Mouse (Mus musculus) liver, embryonic 11.5 days (tissue): ENCODE results near the gene Zfp697. TPM values are rescaled to one million over a fixed set of nuclear protein-coding genes. Genes with fewer than 3 reads are reported as not detected.
"Not testable (repeated sequence)": the region's sequence is repeated elsewhere in the genome, so short reads cannot be mapped to it uniquely, and the experiment has no call there.

Experiments
- ATAC-seq: fragments of 200-750 bp; cut with Nextera tagmentation; replicated peaks from 2 replicates; pipeline ENCODE4 v1.8.0; 2017; ENCODE audit warnings: moderate number of reproducible peaks, mild to moderate bottlenecking, moderate TSS enrichment, moderate library complexity; ENCODE audit not compliant: low FRiP score
- DNase-seq: peaks from one replicate; pipeline ENCODE4 v3.0.0-alpha.2; 2017; ENCODE audit warnings: low spot score
- H3K27ac ChIP-seq: fragments of 300-500 bp; sonication (generic); 2 replicates; pipeline ENCODE4 v1.5.1; 2014; ENCODE audit warnings: mild to moderate bottlenecking, low read depth, low read length, control low read depth
- H3K27me3 ChIP-seq: fragments of 300-500 bp; sonication (generic); replicated peaks from 2 replicates; pipeline ENCODE4 v1.6.1; 2014; ENCODE audit warnings: low read length, mixed read lengths; ENCODE audit not compliant: control insufficient read depth, insufficient read depth
- H3K36me3 ChIP-seq: fragments of 300-500 bp; sonication (generic); 2 replicates; pipeline ENCODE4 v1.6.1; 2014; ENCODE audit warnings: mild to moderate bottlenecking, low read length, moderate library complexity, mixed read lengths; ENCODE audit not compliant: control insufficient read depth, insufficient read depth
- H3K4me1 ChIP-seq: fragments of 300-500 bp; sonication (generic); replicated peaks from 2 replicates; pipeline ENCODE4 v1.6.1; 2014; ENCODE audit warnings: low read length, mixed read lengths; ENCODE audit not compliant: control insufficient read depth, insufficient read depth
- H3K4me2 ChIP-seq: fragments of 300-500 bp; sonication (generic); 2 replicates; pipeline ENCODE4 v1.6.1; 2014; ENCODE audit warnings: mild to moderate bottlenecking, control low read depth, moderate library complexity
- H3K4me3 ChIP-seq: fragments of 300-500 bp; sonication (generic); 2 replicates; pipeline ENCODE4 v1.5.1; 2014; ENCODE audit warnings: low read depth, low read length, control low read depth
- H3K9ac ChIP-seq: fragments of 300-500 bp; sonication (generic); 2 replicates; pipeline ENCODE4 v1.6.1; 2014; ENCODE audit warnings: low read depth, low read length, control low read depth
- H3K9me3 ChIP-seq: fragments of 300-500 bp; sonication (generic); 2 replicates; pipeline ENCODE4 v1.6.1; 2016; ENCODE audit warnings: low read length, inconsistent platforms, mixed read lengths; ENCODE audit not compliant: control insufficient read depth
- WGBS: fragments of 180-500 bp; shearing (Covaris S2); extraction: QIAGEN DNeasy Blood & Tissue Kit; methylation state at CpG from one replicate; pipeline ENCODE4 v1.1.7; 2014; 5-methylcytosine and 5-hydroxymethylcytosine counted together
- polyA plus RNA-seq: library from polyadenylated mRNA; unstranded; fragments of >200 nt; fragmentation: Nextera tagmentation; extraction: Ambion mirVana; gene quantifications from 2 replicates; pipeline ENCODE4 v1.2.1, GENCODE M21; 2014

Zfp697 gene
- polyA plus RNA-seq, 1 experiment from 2014 or later: 5.7 TPM

DNA sequence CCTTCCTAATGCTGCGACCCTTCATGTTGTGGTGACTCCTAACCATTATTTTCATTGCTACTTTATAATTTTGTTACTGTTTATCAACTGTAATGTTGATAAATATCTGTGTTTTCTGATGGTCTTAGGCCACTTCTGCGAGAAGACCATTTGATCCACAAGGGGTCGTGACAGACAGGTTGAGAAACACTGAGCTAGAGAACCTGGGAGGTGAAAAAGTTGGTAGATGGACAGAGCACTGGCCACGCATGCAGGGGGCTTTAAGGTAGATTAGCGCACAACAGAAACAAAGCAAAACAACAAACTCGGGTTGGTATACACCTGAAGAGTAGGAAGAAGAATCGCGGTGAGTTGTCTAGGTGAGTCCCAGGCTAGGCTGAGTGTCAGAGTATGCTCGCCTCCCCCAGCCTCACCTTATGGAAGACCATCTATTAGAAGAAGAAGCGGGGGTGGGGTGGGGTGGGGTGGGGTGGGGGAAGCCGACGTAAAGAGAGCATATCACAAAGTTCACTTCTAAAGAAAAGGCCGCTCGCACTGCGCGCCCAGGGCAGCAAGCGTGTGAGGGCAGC lies 500 bp upstream of the Zfp697 start:
- H3K27me3 ChIP-seq: peaks cover 19% of the 10 kb centered on the region
- no peak overlapping the region for H3K27ac ChIP-seq
- H3K36me3 ChIP-seq: no peaks in the 10 kb centered on the region
- H3K4me2 ChIP-seq: peak overlapping the region; percentile 68
- ATAC-seq (peak; percentile 11; the same call in 1 of the 2 replicates), DNase-seq (no peak)
- no peaks in the 10 kb centered on the region; the same call in 1 of the 2 replicates for H3K4me1 ChIP-seq
- 7% methylated on average over 17 of the region's 17 CpGs for WGBS
- peak overlapping the region; percentile 70 for H3K4me3 ChIP-seq
- H3K9ac ChIP-seq: peak overlapping the region; percentile 68
- no peaks in the 10 kb centered on the region for H3K9me3 ChIP-seq

DNA sequence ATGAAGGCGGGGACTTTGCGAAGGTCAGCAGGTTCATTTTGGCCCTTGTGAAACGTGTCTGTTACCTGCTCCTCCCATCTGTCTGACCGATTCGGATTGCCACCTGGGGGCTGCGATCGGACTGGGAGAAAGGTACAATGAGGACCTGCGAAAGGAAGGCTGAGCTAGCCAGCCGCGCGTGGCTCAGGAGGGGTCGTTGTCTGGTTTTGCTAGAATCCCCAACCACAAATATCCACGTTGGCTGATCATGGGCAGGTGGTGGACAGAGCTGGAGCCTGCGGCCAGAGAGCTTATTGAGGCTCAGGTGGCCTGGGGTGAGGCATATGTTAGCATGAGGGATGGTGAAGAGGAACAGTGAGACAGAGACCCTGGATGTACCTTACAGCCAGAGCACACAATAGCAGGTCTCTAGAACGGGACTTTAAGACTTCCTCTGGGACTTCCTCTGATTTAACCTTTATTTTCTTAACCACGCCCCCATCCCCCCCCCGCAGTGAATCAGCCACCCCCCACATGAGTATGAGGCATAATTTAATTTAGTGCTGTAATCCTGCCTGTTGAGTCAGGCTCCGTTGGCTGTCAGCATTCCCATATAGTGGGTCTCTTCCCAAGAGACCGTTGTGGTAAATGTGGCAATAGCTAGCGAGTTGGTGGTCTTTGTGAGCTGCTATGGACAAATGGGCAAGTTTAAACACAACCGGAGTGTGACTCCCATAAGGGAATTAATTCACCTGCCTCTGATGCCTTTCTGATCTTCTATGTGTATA lies 946 bp downstream of the Zfp697 start:
- Histone ChIP-seq H3K9me3 (no peaks in the 10 kb centered on the region), H3K27ac (no peak overlapping the region), H3K4me3 (peak overlapping the region; percentile 70), H3K4me1 (no peaks in the 10 kb centered on the region; the same call in 1 of the 2 replicates), H3K36me3 (no peaks in the 10 kb centered on the region), H3K9ac (peak overlapping the region; percentile 68), H3K27me3 (peaks cover 19% of the 10 kb centered on the region), H3K4me2 (peak overlapping the region; percentile 68)
- peak; percentile 12; the same call in 1 of the 2 replicates for ATAC-seq
- DNase-seq: no peak
- WGBS: 12% methylated on average over 21 of the region's 21 CpGs

DNA sequence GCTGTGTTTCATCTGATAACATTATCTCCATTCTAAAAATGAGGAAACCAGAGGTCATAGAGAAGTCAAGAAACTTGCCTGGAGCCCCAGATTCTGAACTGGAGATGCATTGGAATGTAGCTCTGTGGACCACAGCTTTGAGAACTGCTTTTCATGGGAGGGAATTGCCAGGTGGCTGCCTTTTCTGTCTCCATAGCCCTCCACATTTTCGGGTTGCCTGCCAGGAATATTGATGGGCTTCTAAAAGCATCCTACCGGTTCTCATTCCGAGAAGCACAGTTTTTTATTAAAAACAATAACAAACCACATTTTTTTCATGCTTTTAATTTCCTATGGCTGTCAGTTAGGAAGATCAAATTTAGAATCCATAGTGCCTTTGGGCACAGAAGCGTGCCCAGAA lies 4.8 kb downstream of the Zfp697 start:
- Histone ChIP-seq H3K9ac (no peak overlapping the region), H3K27ac (no peak overlapping the region), H3K4me1 (no peaks in the 10 kb centered on the region; the same call in 1 of the 2 replicates), H3K9me3 (no peaks in the 10 kb centered on the region), H3K27me3 (peaks cover 15% of the 10 kb centered on the region), H3K36me3 (no peaks in the 10 kb centered on the region), H3K4me2 (no peak overlapping the region), H3K4me3 (no peak overlapping the region)
- ATAC-seq: no peak
- 77% methylated on average over 4 of the region's 4 CpGs for WGBS
- DNase-seq: no peak

DNA sequence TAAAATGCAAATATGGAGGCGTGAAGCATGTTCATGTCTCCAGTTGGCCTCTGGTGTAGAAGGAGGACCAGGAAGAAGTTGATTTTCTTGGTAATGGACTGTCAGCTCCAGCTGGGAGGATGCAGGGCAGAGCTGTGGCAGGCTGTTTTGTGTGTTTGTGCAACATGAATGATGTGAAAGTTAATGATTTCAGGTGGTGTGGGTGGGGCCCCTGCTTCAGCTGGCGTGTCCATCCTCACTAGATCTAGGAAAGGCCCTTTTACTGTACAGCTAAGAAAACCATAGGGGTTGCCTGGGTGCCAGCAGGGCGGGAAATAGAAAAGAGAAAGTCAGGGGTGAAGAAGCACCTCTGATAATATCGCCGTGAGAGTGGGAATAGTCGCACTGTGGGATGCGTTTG lies 5.5 kb downstream of the Zfp697 start:
- no peaks in the 10 kb centered on the region for H3K36me3 ChIP-seq
- no peaks in the 10 kb centered on the region for H3K9me3 ChIP-seq
- no peak overlapping the region for H3K4me3 ChIP-seq
- WGBS: 79% methylated on average over 7 of the region's 7 CpGs
- peaks cover 8% of the 10 kb centered on the region for H3K27me3 ChIP-seq
- ATAC-seq (no peak), DNase-seq (no peak)
- no peak overlapping the region for H3K9ac ChIP-seq
- H3K4me1 ChIP-seq: no peaks in the 10 kb centered on the region; the same call in 1 of the 2 replicates
- H3K27ac ChIP-seq: no peak overlapping the region
- H3K4me2 ChIP-seq: no peak overlapping the region

DNA sequence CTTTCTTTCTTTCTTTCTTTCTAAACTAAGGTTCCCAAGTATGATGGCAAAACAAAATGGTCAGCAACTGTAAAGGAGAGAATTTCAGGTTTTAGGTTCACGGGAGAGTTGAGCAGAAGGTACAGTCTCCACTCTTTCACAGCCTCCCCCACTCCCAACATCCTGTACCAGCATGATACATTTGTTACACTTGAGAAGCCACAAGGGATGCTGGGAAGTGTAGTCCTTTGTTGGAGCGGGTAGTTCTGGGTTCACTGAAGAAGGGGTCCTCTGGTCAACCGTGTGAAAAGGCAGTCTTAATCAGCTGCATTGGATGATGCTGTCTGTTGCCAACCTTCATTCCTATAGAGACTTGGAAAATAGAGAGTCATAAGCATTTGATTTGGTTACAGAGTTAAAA lies 7.0 kb downstream of the Zfp697 start:
- ATAC-seq: no peak
- Histone ChIP-seq H3K4me2 (no peak overlapping the region), H3K4me1 (no peaks in the 10 kb centered on the region; the same call in 1 of the 2 replicates), H3K27ac (no peak overlapping the region), H3K4me3 (no peak overlapping the region), H3K9me3 (no peaks in the 10 kb centered on the region), H3K9ac (no peak overlapping the region), H3K27me3 (no peaks in the 10 kb centered on the region), H3K36me3 (no peaks in the 10 kb centered on the region)
- 60% methylated on average over 3 of the region's 3 CpGs for WGBS
- no peak for DNase-seq

DNA sequence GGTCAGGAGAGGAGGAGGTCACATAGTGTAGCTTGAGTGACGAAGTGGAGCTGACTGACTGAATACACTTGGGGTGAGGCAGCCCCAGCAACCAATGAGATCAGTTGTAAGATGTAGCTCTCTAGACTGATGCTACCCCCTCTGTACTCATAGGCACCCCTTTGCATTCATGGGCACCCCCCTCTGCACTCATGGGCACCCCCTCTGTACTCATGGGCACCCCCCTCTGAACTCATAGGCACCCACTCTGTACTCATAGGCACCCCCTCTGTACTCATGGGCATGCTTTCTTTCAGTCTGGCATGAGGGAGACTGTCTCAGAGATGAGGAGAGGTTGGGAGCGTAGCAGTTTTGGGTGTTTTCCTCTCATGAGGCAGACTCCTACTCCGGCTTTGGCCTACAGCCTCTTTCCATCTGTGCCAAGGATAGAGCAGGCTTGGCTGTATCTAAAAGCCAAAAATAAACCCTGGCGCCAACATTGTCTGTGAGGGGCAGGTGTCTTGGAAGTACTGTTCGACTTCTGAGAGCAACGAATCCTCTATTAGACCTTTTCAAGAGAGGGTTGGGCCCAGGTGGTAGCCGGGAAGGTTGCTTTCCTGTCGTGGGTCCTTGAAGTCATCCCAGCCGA lies 22.1 kb downstream of the Zfp697 start:
- not testable (repeated sequence) for DNase-seq, H3K27ac ChIP-seq, H3K4me1 ChIP-seq, H3K4me3 ChIP-seq, H3K9ac ChIP-seq, ATAC-seq, H3K27me3 ChIP-seq, H3K4me2 ChIP-seq, H3K9me3 ChIP-seq, H3K36me3 ChIP-seq
- WGBS: 82% methylated on average over 9 of the region's 9 CpGs

DNA sequence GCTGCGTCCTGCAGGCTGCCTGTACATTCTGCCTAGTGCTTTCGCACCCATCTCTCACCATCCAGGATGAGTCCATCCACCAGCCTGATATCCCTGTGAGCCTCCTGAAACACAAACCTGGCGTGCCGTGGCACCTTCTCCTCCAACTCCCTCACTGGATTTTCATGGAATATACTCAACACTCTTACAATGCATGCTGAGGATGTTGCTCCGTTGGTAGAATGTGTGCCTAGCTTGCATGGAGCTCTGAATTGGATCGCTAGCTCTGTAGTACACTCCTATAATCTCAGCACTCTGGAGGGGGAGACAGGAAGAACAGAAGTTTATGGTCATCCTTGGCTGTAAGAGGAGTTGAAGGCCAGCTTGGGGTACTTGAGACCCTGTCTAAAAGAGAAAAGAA lies 23.6 kb downstream of the Zfp697 start:
- not testable (repeated sequence) for H3K27me3 ChIP-seq, H3K36me3 ChIP-seq, H3K4me2 ChIP-seq, DNase-seq, H3K4me1 ChIP-seq, ATAC-seq, H3K9me3 ChIP-seq, H3K4me3 ChIP-seq, H3K9ac ChIP-seq, H3K27ac ChIP-seq
- WGBS: 83% methylated on average over 5 of the region's 6 CpGs

DNA sequence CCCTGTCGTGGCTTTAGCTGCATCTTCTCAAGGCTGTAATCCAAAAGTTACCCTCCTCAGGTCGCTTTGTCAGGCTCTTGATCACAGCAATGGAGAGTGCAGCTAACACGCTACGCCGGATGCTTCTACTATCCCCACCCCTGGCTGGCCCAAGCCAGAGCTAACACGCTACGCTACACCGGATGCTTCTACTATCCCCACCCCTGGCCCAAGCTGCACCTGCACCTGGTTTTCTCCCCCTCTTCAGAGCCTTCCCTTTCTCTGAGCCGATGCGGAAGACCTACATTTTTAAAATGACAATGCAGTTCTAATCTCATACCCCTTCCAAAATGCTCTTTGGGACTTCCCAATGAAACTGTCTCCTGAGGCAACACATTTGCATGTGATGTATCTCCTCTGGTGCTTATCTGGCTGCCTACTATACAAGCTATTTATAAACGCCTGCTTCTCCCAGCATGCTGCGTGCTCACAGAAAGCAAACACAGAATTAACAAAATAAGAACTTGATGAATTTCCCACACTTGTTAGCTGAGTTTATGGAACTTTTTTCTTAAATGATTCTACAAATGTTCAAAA lies 24.4 kb downstream of the Zfp697 start:
- not testable (repeated sequence) for H3K4me1 ChIP-seq, H3K27ac ChIP-seq, H3K36me3 ChIP-seq, H3K27me3 ChIP-seq, DNase-seq, H3K9me3 ChIP-seq, H3K9ac ChIP-seq, ATAC-seq, H3K4me2 ChIP-seq, H3K4me3 ChIP-seq
- WGBS: 67% methylated on average over 12 of the region's 12 CpGs
